Mouse (Mus musculus): ENCODE results near the gene Psd4. TPM values are rescaled to one million over a fixed set of nuclear protein-coding genes. Genes with fewer than 3 reads are reported as not detected.
A peak's percentile ranks its signal among the peaks of the same experiment; 100 is the strongest.

The Psd4 gene
- total and polyA plus RNA-seq, 3 experiments, result 54.8 to 66.8 (median 55.0) TPM

GRCm38 (mm10) chr2:24363818-24364217 is 3.6 kb upstream of the Psd4 start:
- Histone ChIP-seq H3K4me2 (ENCODE audit: insufficient read depth, low read depth, poor library complexity, severe bottlenecking) (no peak overlapping the region), H3K4me1 (ENCODE audit: control insufficient read depth in 1 of 2, insufficient read depth in 2 of 2) (peaks cover 2 to 14% of the 10 kb centered on the region in 2 experiments; a peak in 2 of 4 replicates), H3K9ac (ENCODE audit: insufficient read depth, low read depth) (no peak overlapping the region), H3K79me2 (replicated peaks; ENCODE audit: control insufficient read depth, extremely low read depth, insufficient read depth, poor library complexity, severe bottlenecking) (no peaks in the 10 kb centered on the region), H3K36me3 (replicated peaks in 1 of 2; ENCODE audit: control insufficient read depth in 1 of 2, insufficient read depth in 1 of 2, low read length in 1 of 2) (no peaks in the 10 kb centered on the region), H3K27me3 (replicated peaks) (peaks cover 4% of the 10 kb centered on the region), H3K27ac (ENCODE audit: insufficient read depth, low read depth) (no peak overlapping the region), H3K4me3 (replicated peaks in 1 of 3; ENCODE audit: low read depth in 2 of 3, low read length in 2 of 3, poor library complexity in 1 of 3) (no peak overlapping the region), H3K9me3 (replicated peaks; ENCODE audit: low read length) (no peaks in the 10 kb centered on the region)
- in situ Hi-C loops (cut with MboI; ENCODE audit: low pct_ligation_motif_present, low pct_unique_long_range_greater_than_20kb, low sequenced_read_pairs) (no loop called here), dilution Hi-C loops (cut with MboI; ENCODE audit: extremely low pct_ligation_motif_present, extremely low pct_unique_long_range_greater_than_20kb, low sequenced_read_pairs) (no loop called here)
- TF ChIP-seq RAD21 (IDR thresholded peaks at IDR 0.05; ENCODE audit: low read depth, low read length) (peak; percentile 5), MEF2A (IDR thresholded peaks at IDR 0.05; ENCODE audit: borderline replicate concordance, low read depth, low read length) (no peak), ZKSCAN1 (IDR thresholded peaks at IDR 0.05; ENCODE audit: borderline replicate concordance, low read depth, low read length) (no peak), CTCF (conservative IDR thresholded peaks at IDR 0.05 in 1 of 2, IDR thresholded peaks at IDR 0.05 in 1 of 2; ENCODE audit: low read depth in 2 of 2, low read length in 2 of 2) (peak in 1 of 2 experiments; percentile 47; a peak in 1 of 4 replicates), USF2 (conservative IDR thresholded peaks at IDR 0.05; ENCODE audit: low read depth, low read length) (no peak), SMC3 (IDR thresholded peaks at IDR 0.05; ENCODE audit: low read depth, low read length) (peak; percentile 41), MXI1 (IDR thresholded peaks at IDR 0.05; ENCODE audit: low read depth, low read length) (no peak), JUND (conservative IDR thresholded peaks at IDR 0.05; ENCODE audit: low read depth, low read length) (no peak), CHD2 (IDR thresholded peaks at IDR 0.05; ENCODE audit: low read length) (no peak), RCOR1 (conservative IDR thresholded peaks at IDR 0.05; ENCODE audit: low read depth, low read length) (no peak), BHLHE40 (IDR thresholded peaks at IDR 0.05; ENCODE audit: low read depth, low read length) (no peak), EP300 (IDR thresholded peaks at IDR 0.05; ENCODE audit: low read length) (no peak), SIN3A (IDR thresholded peaks at IDR 0.05; ENCODE audit: low read length) (no peak)
- DNase-seq (ENCODE audit: extremely low read depth), result no peak

GRCm38 (mm10) chr2:24366214-24366975 is 985 bp upstream of the Psd4 start:
- no peak for DNase-seq (ENCODE audit: extremely low read depth)
- Histone ChIP-seq H3K9me3 (replicated peaks; ENCODE audit: low read length) (no peaks in the 10 kb centered on the region), H3K27me3 (replicated peaks) (peaks cover 4% of the 10 kb centered on the region), H3K4me2 (ENCODE audit: insufficient read depth, low read depth, poor library complexity, severe bottlenecking) (0 out of 2 replicates have a peak overlapping the region, but pooled peaks have one; percentile 89), H3K9ac (ENCODE audit: insufficient read depth, low read depth) (no peak overlapping the region), H3K36me3 (replicated peaks in 1 of 2; ENCODE audit: control insufficient read depth in 1 of 2, insufficient read depth in 1 of 2, low read length in 1 of 2) (no peaks in the 10 kb centered on the region), H3K4me3 (replicated peaks in 1 of 3; ENCODE audit: low read depth in 2 of 3, low read length in 2 of 3, poor library complexity in 1 of 3) (no peak overlapping the region), H3K79me2 (replicated peaks; ENCODE audit: control insufficient read depth, extremely low read depth, insufficient read depth, poor library complexity, severe bottlenecking) (no peaks in the 10 kb centered on the region), H3K27ac (ENCODE audit: insufficient read depth, low read depth) (no peak overlapping the region), H3K4me1 (ENCODE audit: control insufficient read depth in 1 of 2, insufficient read depth in 2 of 2) (peaks cover 2 to 5% of the 10 kb centered on the region in 2 experiments; a peak in 1 of 4 replicates)
- in situ Hi-C loops (cut with MboI; ENCODE audit: low pct_ligation_motif_present, low pct_unique_long_range_greater_than_20kb, low sequenced_read_pairs) (no loop called here), dilution Hi-C loops (cut with MboI; ENCODE audit: extremely low pct_ligation_motif_present, extremely low pct_unique_long_range_greater_than_20kb, low sequenced_read_pairs) (no loop called here)
- TF ChIP-seq JUND (conservative IDR thresholded peaks at IDR 0.05; ENCODE audit: low read depth, low read length) (no peak), POLR2AphosphoS2 (IDR thresholded peaks at IDR 0.05; ENCODE audit: low read depth, low read length) (no peak), E2F4 (IDR thresholded peaks at IDR 0.05; ENCODE audit: insufficient replicate concordance, low read depth, low read length) (no peak), TBP (conservative IDR thresholded peaks at IDR 0.05; ENCODE audit: low read depth, low read length) (no peak), ZNF384 (IDR thresholded peaks at IDR 0.05; ENCODE audit: low read depth, low read length) (no peak), CHD2 (IDR thresholded peaks at IDR 0.05; ENCODE audit: low read length) (no peak), ZKSCAN1 (IDR thresholded peaks at IDR 0.05; ENCODE audit: borderline replicate concordance, low read depth, low read length) (no peak), KAT2A (IDR thresholded peaks at IDR 0.05; ENCODE audit: insufficient replicate concordance, low read length) (no peak), GABPA (IDR thresholded peaks at IDR 0.05; ENCODE audit: insufficient replicate concordance, low read depth, low read length) (no peak)

All from CH12.LX (cell line).